Mouse (Mus musculus) midbrain, embryonic 12.5 days (tissue): Measurements from ENCODE around the gene Tuba1b. TPM values are rescaled to one million over a fixed set of nuclear protein-coding genes. Genes with fewer than 3 reads are reported as not detected.

ENCODE experiments used
- polyA plus RNA-seq: library from polyadenylated mRNA; unstranded; fragments of >200 nt; fragmentation: Nextera tagmentation; extraction: Ambion mirVana; gene quantifications from 2 replicates; pipeline ENCODE4 v1.2.1, GENCODE M21; 2016

The Tuba1b gene
- polyA plus RNA-seq, 1 experiment from 2014 or later, result 1,635 TPM

Other genes with a start within 250 kb of the Tuba1b start
- 0.87 and 1.8 TPM in 2 replicates for gene Ccdc65, start 226.4 kb downstream of the Tuba1b start, polyA plus RNA-seq
- 5.7 and 9.2 TPM in 2 replicates for gene Fkbp11, start 206.4 kb downstream of the Tuba1b start, polyA plus RNA-seq
- gene Arf3, start 171.4 kb downstream of the Tuba1b start, polyA plus RNA-seq, result 56.0 and 64.4 TPM in 2 replicates
- 0.14 and 0.34 TPM in 2 replicates for gene Wnt10b, start 156.4 kb downstream of the Tuba1b start, polyA plus RNA-seq
- 8.7 and 13.1 TPM in 2 replicates for gene Wnt1, start 144.7 kb downstream of the Tuba1b start, polyA plus RNA-seq
- gene Ddn, start 125.1 kb downstream of the Tuba1b start, polyA plus RNA-seq, result 0.61 and 1.3 TPM in 2 replicates
- gene Prkag1, start 103.0 kb downstream of the Tuba1b start, polyA plus RNA-seq, result 83.1 and 85.9 TPM in 2 replicates
- gene Kmt2d, start 63.4 kb downstream of the Tuba1b start, polyA plus RNA-seq, result 13.4 and 13.8 TPM in 2 replicates
- gene Rhebl1, start 40.0 kb downstream of the Tuba1b start, polyA plus RNA-seq, result 20.1 and 22.9 TPM in 2 replicates
- 0.56 and 0.66 TPM in 2 replicates for gene Dhh, start 36.0 kb downstream of the Tuba1b start, polyA plus RNA-seq
- 37.1 and 40.7 TPM in 2 replicates for gene Lmbr1l, start 16.3 kb downstream of the Tuba1b start, polyA plus RNA-seq
- gene Gm49450, start 19.0 kb upstream of the Tuba1b start, polyA plus RNA-seq, result not detected in 2 replicates
- gene Tuba1a, start 19.1 kb upstream of the Tuba1b start, polyA plus RNA-seq, result 9,394 and 9,642 TPM in 2 replicates
- 73.7 and 79.3 TPM in 2 replicates for gene Tuba1c, start 95.3 kb upstream of the Tuba1b start, polyA plus RNA-seq
- gene Prph, start 120.6 kb upstream of the Tuba1b start, polyA plus RNA-seq, result 5.4 and 8.1 TPM in 2 replicates
- gene Troap, start 140.0 kb upstream of the Tuba1b start, polyA plus RNA-seq, result 33.2 and 38.3 TPM in 2 replicates
- gene C1ql4, start 153.3 kb upstream of the Tuba1b start, polyA plus RNA-seq, result 18.2 and 19.9 TPM in 2 replicates
- gene Dnajc22, start 158.6 kb upstream of the Tuba1b start, polyA plus RNA-seq, result 1.9 and 2.2 TPM in 2 replicates
- gene Spats2, start 191.4 kb upstream of the Tuba1b start, polyA plus RNA-seq, result 65.3 and 73.7 TPM in 2 replicates